Comparison of ENCODE assay signal across 8 mouse cellular contexts in the genomic region with DNA sequence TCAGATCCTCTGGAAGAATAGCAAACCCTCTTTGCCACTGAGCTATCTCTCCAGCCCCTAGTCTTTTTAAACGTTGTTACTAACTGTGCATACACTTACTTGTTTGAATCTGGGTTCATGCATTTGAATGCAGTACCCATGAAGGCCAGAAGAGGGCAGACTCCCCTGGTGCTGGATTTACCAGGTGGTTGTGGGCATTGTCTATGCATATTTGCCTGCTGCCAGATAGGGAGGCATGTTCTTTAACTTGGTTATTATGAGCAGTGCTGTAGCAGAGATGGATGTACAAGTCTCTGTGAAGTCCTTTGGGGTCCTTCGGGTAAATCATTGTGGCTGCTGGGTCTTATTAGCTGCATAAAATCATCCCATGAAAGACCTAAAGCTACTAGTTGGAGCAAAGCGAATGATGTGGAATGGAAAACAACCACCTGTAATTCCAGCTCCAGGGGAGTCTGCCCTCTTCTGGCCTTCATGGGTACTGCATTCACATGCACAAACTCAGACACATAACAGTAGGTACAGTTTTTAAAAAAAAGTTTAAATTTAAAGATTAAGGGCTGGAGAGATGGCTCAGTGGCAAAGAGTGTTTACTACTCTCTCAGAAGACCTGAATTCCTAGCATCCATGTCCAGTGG.
DNase-seq lines count a peak whose midpoint lies in the region; ATAC-seq and TF ChIP-seq lines count a peak whose summit lies in the region.

No protein-coding gene starts in this region.

- H3K4me1 ChIP-seq in cerebellum, adult 2 months (ENCODE audit: control insufficient read depth, insufficient read depth, low read length), result peaks cover 8% of the 10 kb centered on the region; the same call in 1 of the 2 replicates

- ATAC-seq in monocyte, adult 5-6 weeks (replicated peaks; ENCODE audit: insufficient number of reproducible peaks, low FRiP score, low TSS enrichment, poor library complexity, severe bottlenecking), result no peak

- TF ChIP-seq CTCF in gastrocnemius, adult 2 months (IDR thresholded peaks at IDR 0.05), result peak; percentile 64
- TF ChIP-seq CTCF in cerebellum, adult 2 months (IDR thresholded peaks at IDR 0.05; ENCODE audit: borderline replicate concordance, insufficient read depth, low read depth, low read length), result peak; percentile 64

- WGBS in cerebellum, adult 2 months, result 56% methylated on average over 3 of the region's 3 CpGs

- H3K27me3 ChIP-seq in cerebellum, adult 2 months (ENCODE audit: control insufficient read depth, insufficient read depth, low read length), result no peaks in the 10 kb centered on the region

- DNase-seq in gastrocnemius, adult 2 months, result peak; percentile 38
- no peak for DNase-seq in gastrocnemius, postnatal 4 days (ENCODE audit: low spot score in 2 of 2)
- peak; percentile 18 for DNase-seq in ovary, postnatal 10 days (ENCODE audit: low spot score)
- DNase-seq in ovary, adult 18-20 months (ENCODE audit: low spot score), result no peak
- DNase-seq in cerebellum, adult 2 months, result peak; percentile 43 to 64
- peak; percentile 12 for DNase-seq in gastrocnemius, postnatal 14 days
- peak; percentile 39 for DNase-seq in lung, postnatal 10 days

- intact Hi-C loops in gastrocnemius, adult 2 months (cut with DNase I), result loop anchor here (1.0 to 10.0 kb wide), 4 partner anchors 59 to 422 kb away; a partner anchor contains a TSS
- intact Hi-C loops in gastrocnemius, postnatal 14 days (cut with DNase I; ENCODE audit: low total_unique reads), result loop anchor here (2.0 kb wide), 1 partner anchor 419 kb away; no protein-coding TSS in a partner anchor

- no peak for TF ChIP-seq POLR2A in cerebellum, adult 2 months (IDR thresholded peaks at IDR 0.05; ENCODE audit: borderline replicate concordance, insufficient read depth, low read length)

- H3K27ac ChIP-seq in gastrocnemius, adult 2 months, result peak overlapping the region; percentile 31
- H3K27ac ChIP-seq in cerebellum, adult 2 months (ENCODE audit: insufficient read depth, low read length), result no peak overlapping the region

- no peak overlapping the region for H3K4me3 ChIP-seq in gastrocnemius, adult 2 months
- no peak overlapping the region for H3K4me3 ChIP-seq in cerebellum, adult 2 months (replicated peaks; ENCODE audit: insufficient read depth, low read depth, low read length)

Comparison
In these comparisons a context has a peak if more than half of its experiments do, and no peak if none do; other contexts are left out.
1. DNase-seq: peak in gastrocnemius, adult 2 months (single experiment), ovary, postnatal 10 days (single experiment), cerebellum, adult 2 months (2 of 2), gastrocnemius, postnatal 14 days (single experiment) and lung, postnatal 10 days (single experiment); none in gastrocnemius, postnatal 4 days (0 of 2) and ovary, adult 18-20 months (single experiment).